Mouse (Mus musculus) limb, embryonic 14.5 days (tissue): Measurements from ENCODE around the gene Tsc1. TPM values are rescaled to one million over a fixed set of nuclear protein-coding genes. Genes with fewer than 3 reads are reported as not detected.

Source experiments
- ATAC-seq: fragments of 200-750 bp; cut with Nextera tagmentation; 2 replicates; pipeline ENCODE4 v1.8.0; 2017; ENCODE audit warnings: low read depth, moderate number of reproducible peaks, moderate TSS enrichment; ENCODE audit not compliant: low FRiP score
- DNase-seq: peaks from one replicate; pipeline ENCODE4 v3.0.0-alpha.2; 2015; ENCODE audit warnings: low spot score
- H3K27ac ChIP-seq: fragments of 300-500 bp; sonication (generic); replicated peaks from 2 replicates; pipeline ENCODE4 v1.5.1; 2014; ENCODE audit warnings: low read depth, mild to moderate bottlenecking, low read length, moderate library complexity, mixed read lengths
- H3K27me3 ChIP-seq: fragments of 300-500 bp; sonication (generic); 2 replicates; pipeline ENCODE4 v1.6.1; 2014; ENCODE audit warnings: low read length, mixed read lengths; ENCODE audit not compliant: control insufficient read depth, insufficient read depth
- H3K36me3 ChIP-seq: fragments of 300-500 bp; sonication (generic); 2 replicates; pipeline ENCODE4 v1.6.1; 2014; ENCODE audit warnings: mild to moderate bottlenecking, low read length, moderate library complexity, mixed read lengths; ENCODE audit not compliant: control insufficient read depth, insufficient read depth
- H3K4me1 ChIP-seq: fragments of 300-500 bp; sonication (generic); 2 replicates; pipeline ENCODE4 v1.6.1; 2014; ENCODE audit warnings: antibody characterized with exemption, low read length, mixed read lengths; ENCODE audit not compliant: control insufficient read depth, insufficient read depth
- H3K4me2 ChIP-seq: fragments of 300-500 bp; sonication (generic); replicated peaks from 2 replicates; pipeline ENCODE4 v1.6.1; 2014; ENCODE audit warnings: low read depth, mild to moderate bottlenecking, low read length, moderate library complexity; ENCODE audit not compliant: severe bottlenecking
- H3K4me3 ChIP-seq: fragments of 300-500 bp; sonication (generic); replicated peaks from 2 replicates; pipeline ENCODE4 v1.5.1; 2014; ENCODE audit warnings: low read length
- H3K9ac ChIP-seq: fragments of 300-500 bp; sonication (generic); 2 replicates; pipeline ENCODE4 v1.6.1; 2014; ENCODE audit warnings: mild to moderate bottlenecking, low read depth, low read length, moderate library complexity; ENCODE audit not compliant: severe bottlenecking
- H3K9me3 ChIP-seq: fragments of 300-500 bp; sonication (generic); 2 replicates; pipeline ENCODE4 v1.6.1; 2016; ENCODE audit warnings: low read length; ENCODE audit not compliant: control insufficient read depth
- POLR2A ChIP-seq: fragments of 200-500 bp; IDR thresholded peaks from 2 replicates; pipeline ENCODE4 v1.8.0; 2012; ENCODE audit warnings: inconsistent platforms, mild to moderate bottlenecking, moderate library complexity, borderline replicate concordance; ENCODE audit not compliant: insufficient read depth, insufficient read length; ENCODE audit errors: extremely low read depth
- WGBS: fragments of 180-500 bp; shearing (Covaris S2); extraction: QIAGEN DNeasy Blood & Tissue Kit; methylation state at CpG from one replicate; pipeline ENCODE4 v1.1.7; 2014; 5-methylcytosine and 5-hydroxymethylcytosine counted together
- polyA plus RNA-seq, 2 experiments: library from polyadenylated mRNA; depleted of rRNA in 1 of 2; stranded (reverse) in 1 of 2; unstranded in 1 of 2; fragments of >200 nt; fragmentation: Nextera tagmentation in 1 of 2; extraction: Ambion mirVana in 1 of 2; gene quantifications; 2 replicates each; pipeline versions ENCODE4 v1.2.1 to v1.2.3; 2012 to 2014

The Tsc1 gene
- polyA plus RNA-seq, 2 experiments, result 15.7 to 18.5 TPM

GRCm38 (mm10) chr2:28706106-28706636, 65.1 kb downstream of the Tsc1 start:
- Histone ChIP-seq H3K27me3 (no peaks in the 10 kb centered on the region), H3K27ac (no peak overlapping the region), H3K9ac (no peak overlapping the region), H3K4me3 (no peak overlapping the region), H3K4me1 (peaks cover 4% of the 10 kb centered on the region; the same call in 1 of the 2 replicates), H3K4me2 (no peak overlapping the region), H3K36me3 (no peaks in the 10 kb centered on the region), H3K9me3 (no peaks in the 10 kb centered on the region)
- TF ChIP-seq POLR2A, result no peak
- DNase-seq (no peak), ATAC-seq (no peak)
- WGBS, result 18% methylated on average over 8 of the region's 8 CpGs

GRCm38 (mm10) chr2:28706787-28707186, 65.8 kb downstream of the Tsc1 start:
- H3K27me3 ChIP-seq, result no peaks in the 10 kb centered on the region
- WGBS, result 18% methylated on average over 6 of the region's 6 CpGs
- ATAC-seq (no peak), DNase-seq (no peak)
- H3K9me3 ChIP-seq, result no peaks in the 10 kb centered on the region
- H3K27ac ChIP-seq, result no peak overlapping the region
- H3K9ac ChIP-seq, result no peak overlapping the region
- peaks cover 4% of the 10 kb centered on the region; the same call in 1 of the 2 replicates for H3K4me1 ChIP-seq
- H3K4me3 ChIP-seq, result no peak overlapping the region
- H3K36me3 ChIP-seq, result no peaks in the 10 kb centered on the region
- H3K4me2 ChIP-seq, result no peak overlapping the region
- TF ChIP-seq POLR2A, result no peak

- no peaks in the 10 kb centered on the region for H3K36me3 ChIP-seq
- 75% methylated on average over 8 of the region's 8 CpGs for WGBS
- H3K27me3 ChIP-seq, result no peaks in the 10 kb centered on the region
- no peaks in the 10 kb centered on the region for H3K9me3 ChIP-seq
- DNase-seq (no peak), ATAC-seq (no peak)
- no peak for TF ChIP-seq POLR2A
- H3K9ac ChIP-seq, result no peak overlapping the region
- peaks cover 11% of the 10 kb centered on the region for H3K4me1 ChIP-seq
- H3K4me2 ChIP-seq, result no peak overlapping the region
- no peak overlapping the region for H3K4me3 ChIP-seq
- H3K27ac ChIP-seq, result peak overlapping the region; percentile 52; the same call in 1 of the 2 replicates
These were observed 72.0 kb downstream of the Tsc1 start for GRCm38 (mm10) chr2:28713036-28713435.

DNA sequence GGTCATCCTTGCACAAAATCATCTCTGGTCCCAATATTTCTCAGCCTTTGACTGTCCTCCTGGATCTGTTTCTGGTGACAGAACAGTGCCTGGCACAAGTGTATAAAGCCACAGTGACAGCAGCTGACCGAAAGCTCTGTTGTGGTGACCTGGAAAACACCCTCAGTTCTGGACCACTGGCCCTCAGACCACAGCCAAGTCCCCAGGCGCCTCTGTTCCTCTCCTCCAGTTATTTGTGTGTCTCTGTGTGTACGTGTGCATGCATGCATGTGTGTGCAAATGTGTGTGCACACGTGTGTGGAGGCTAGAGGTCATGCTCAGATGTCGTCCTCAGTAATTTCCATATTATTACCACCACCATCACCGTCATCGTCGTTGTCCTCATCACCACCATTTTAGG, 81.4 kb downstream of the Tsc1 start:
- no peak for ATAC-seq

DNA sequence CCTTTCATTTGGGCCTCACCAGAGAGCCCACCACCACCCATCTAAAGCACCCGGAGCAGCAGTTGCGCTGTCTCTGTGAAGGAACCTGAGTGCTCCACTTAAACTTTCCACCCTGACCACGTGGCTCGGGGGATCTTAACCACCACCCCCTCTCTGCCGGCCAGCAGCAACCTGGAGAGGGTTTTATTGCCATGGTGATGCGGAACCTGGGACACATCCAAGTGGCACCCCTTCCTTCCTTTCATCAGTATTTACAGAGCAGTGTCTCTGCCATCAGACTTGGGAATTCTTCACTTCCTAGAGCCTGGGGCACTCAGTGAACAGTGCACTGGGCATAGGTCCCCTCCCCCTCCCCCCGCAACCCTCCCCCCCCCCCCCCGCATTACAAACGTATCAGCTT, 82.9 kb downstream of the Tsc1 start:
- DNase-seq, result no peak
- H3K4me2 ChIP-seq, result no peak overlapping the region
- H3K36me3 ChIP-seq, result no peaks in the 10 kb centered on the region
- 41% methylated on average over 9 of the region's 9 CpGs for WGBS
- no peaks in the 10 kb centered on the region for H3K9me3 ChIP-seq
- H3K9ac ChIP-seq, result no peak overlapping the region; the same call in 1 of the 2 replicates
- H3K4me3 ChIP-seq, result no peak overlapping the region
- no peak for ATAC-seq
- H3K4me1 ChIP-seq, result peaks cover 15% of the 10 kb centered on the region
- no peak for TF ChIP-seq POLR2A
- H3K27me3 ChIP-seq, result no peaks in the 10 kb centered on the region
- H3K27ac ChIP-seq, result no peak overlapping the region

More for the DNA sequence above, 81.4 kb downstream of the Tsc1 start:
- Histone ChIP-seq H3K27me3 (no peaks in the 10 kb centered on the region), H3K27ac (no peak overlapping the region), H3K9me3 (no peaks in the 10 kb centered on the region), H3K4me3 (no peak overlapping the region), H3K9ac (no peak overlapping the region), H3K4me1 (peaks cover 2% of the 10 kb centered on the region; the same call in 1 of the 2 replicates), H3K36me3 (no peaks in the 10 kb centered on the region), H3K4me2 (no peak overlapping the region)
- WGBS, result 93% methylated on average over 8 of the region's 8 CpGs
- no peak for DNase-seq
- TF ChIP-seq POLR2A, result no peak

DNA sequence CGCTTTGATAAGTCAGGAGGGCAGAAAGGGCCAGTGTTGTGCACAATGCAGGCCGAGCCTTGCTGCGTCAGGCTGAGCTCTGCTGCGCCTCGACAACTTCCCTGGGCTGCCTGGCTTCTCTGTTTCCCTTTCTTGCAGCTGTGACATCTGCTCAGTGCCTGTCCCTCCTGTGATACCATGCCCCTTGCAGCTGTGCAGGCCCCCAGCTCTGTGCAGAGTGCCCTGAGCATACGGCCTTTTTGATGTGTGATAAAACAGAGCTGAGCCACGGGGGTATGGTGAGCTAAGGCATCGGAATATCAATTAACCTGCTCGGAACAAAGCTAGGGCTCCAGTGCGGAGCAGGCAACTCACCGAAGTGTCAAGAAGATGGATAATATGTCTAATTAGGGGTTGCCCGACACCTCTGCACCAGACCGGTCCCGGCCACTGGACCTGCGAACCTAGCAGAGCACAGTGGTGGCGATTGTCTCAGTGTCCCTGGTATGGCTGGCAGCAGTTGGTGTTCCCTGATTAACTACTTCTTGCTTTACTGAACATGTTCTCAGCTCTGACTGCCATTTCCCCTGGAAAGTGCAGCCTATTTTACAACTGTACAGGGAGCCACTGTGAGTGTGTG, 86.9 kb downstream of the Tsc1 start:
- Histone ChIP-seq H3K36me3 (no peaks in the 10 kb centered on the region), H3K9me3 (no peaks in the 10 kb centered on the region), H3K9ac (no peak overlapping the region), H3K27me3 (no peaks in the 10 kb centered on the region), H3K4me3 (no peak overlapping the region), H3K4me1 (peaks cover 15% of the 10 kb centered on the region), H3K27ac (no peak overlapping the region), H3K4me2 (0 out of 2 replicates have a peak overlapping the region, but pooled peaks have one; percentile 4)
- 19% methylated on average over 16 of the region's 16 CpGs for WGBS
- peak; percentile 73 for ATAC-seq
- DNase-seq, result no peak
- no peak for TF ChIP-seq POLR2A
